Mouse (Mus musculus) lung, adult 18-20 months (tissue): Measurements from ENCODE around the gene Jkamp.

Source experiments
- DNase-seq, 2 experiments: peaks; one replicate each; pipeline ENCODE4 v3.0.0; 2022; ENCODE audit warnings: mixed read lengths in 2 of 2

Jkamp gene

GRCm38 (mm10) chr12:72086166-72086825 lies 907 bp downstream of the Jkamp start:
- peak in 1 of 2 experiments; percentile 9 for DNase-seq

GRCm38 (mm10) chr12:72089802-72090201 lies 4.4 kb downstream of the Jkamp start:
- no peak for DNase-seq

- no peak for DNase-seq
Observed at GRCm38 (mm10) chr12:72096966-72097365, 11.6 kb downstream of the Jkamp start.

- DNase-seq = no peak
Observed at GRCm38 (mm10) chr12:72102776-72103175, 17.4 kb downstream of the Jkamp start.

- DNase-seq = no peak
Observed at GRCm38 (mm10) chr12:72104027-72104426, 18.6 kb downstream of the Jkamp start.

GRCm38 (mm10) chr12:72104525-72105281 lies 19.3 kb downstream of the Jkamp start:
- DNase-seq = peak; percentile 52 to 61

GRCm38 (mm10) chr12:72115126-72115525 lies 29.7 kb downstream of the Jkamp start:
- no peak for DNase-seq

- DNase-seq = no peak
Observed at GRCm38 (mm10) chr12:72115686-72116345, 30.4 kb downstream of the Jkamp start.

GRCm38 (mm10) chr12:72129203-72129602 lies 43.8 kb downstream of the Jkamp start:
- no peak for DNase-seq

GRCm38 (mm10) chr12:72150786-72151185 lies 65.4 kb downstream of the Jkamp start:
- no peak for DNase-seq
